Mouse (Mus musculus) central nervous system, embryonic 14 days (tissue): ENCODE data around the gene Gm9117. TPM values are rescaled to one million over a fixed set of nuclear protein-coding genes. Genes with fewer than 3 reads are reported as not detected.

Experiments
- polyA plus RNA-seq: library from polyadenylated mRNA; depleted of rRNA; stranded (reverse); fragments of >200 nt; gene quantifications from 2 replicates; pipeline ENCODE4 v1.2.3, GENCODE M21; 2012; rRNA removed

Gene Gm9117
- polyA plus RNA-seq: not detected in 2 replicates

GRCm38 (mm10) chr3:93943443-93943842 lies at the start of gene Gm9117:
Gm9117 (minus strand) TSS chr3:93943543.

GRCm38 (mm10) chr3:93961214-93961613 lies 17.9 kb upstream of the Gm9117 start, which contains the start of gene Tdpoz5:
Tdpoz5 (minus strand) TSS chr3:93961314.

Other genes starting within 250 kb of the Gm9117 start
- gene Gm5773, start 170.5 kb downstream of the Gm9117 start, polyA plus RNA-seq: not detected in 2 replicates
- gene Tdpoz4, start 147.1 kb downstream of the Gm9117 start, polyA plus RNA-seq: not detected in 2 replicates
- not detected in 2 replicates for gene Tdpoz3, start 117.5 kb downstream of the Gm9117 start, polyA plus RNA-seq
- not detected in 2 replicates for gene Tdpoz5, start 17.8 kb upstream of the Gm9117 start, polyA plus RNA-seq
- gene Gm9125, start 111.3 kb upstream of the Gm9117 start, polyA plus RNA-seq: not detected in 2 replicates
- gene Gm10697, start 129.1 kb upstream of the Gm9117 start, polyA plus RNA-seq: not detected in 2 replicates
- gene Gm10696, start 234.7 kb upstream of the Gm9117 start, polyA plus RNA-seq: not detected in 2 replicates